Mouse (Mus musculus) heart, embryonic 13.5 days (tissue): ENCODE data around the gene Ndufv3. TPM values are rescaled to one million over a fixed set of nuclear protein-coding genes. Genes with fewer than 3 reads are reported as not detected.

Experiments used
- ATAC-seq: fragments of 200-750 bp; cut with Nextera tagmentation; 2 replicates; pipeline ENCODE4 v1.8.0; 2017; ENCODE audit warnings: moderate TSS enrichment; ENCODE audit not compliant: insufficient number of reproducible peaks, low FRiP score, low TSS enrichment; ENCODE audit errors: extremely low read depth
- H3K27ac ChIP-seq: fragments of 300-500 bp; sonication (generic); replicated peaks from 2 replicates; pipeline ENCODE4 v1.5.1; 2015; ENCODE audit warnings: moderate library complexity, mild to moderate bottlenecking, inconsistent platforms
- H3K27me3 ChIP-seq: fragments of 300-500 bp; sonication (generic); replicated peaks from 2 replicates; pipeline ENCODE4 v1.6.1; 2015; ENCODE audit warnings: mild to moderate bottlenecking, inconsistent platforms
- H3K36me3 ChIP-seq: fragments of 300-500 bp; sonication (generic); 2 replicates; pipeline ENCODE4 v1.6.1; 2015; ENCODE audit warnings: mild to moderate bottlenecking, inconsistent platforms
- H3K4me1 ChIP-seq: fragments of 300-500 bp; sonication (generic); 2 replicates; pipeline ENCODE4 v1.6.1; 2015; ENCODE audit warnings: inconsistent platforms
- H3K4me2 ChIP-seq: fragments of 300-500 bp; sonication (generic); 2 replicates; pipeline ENCODE4 v1.6.1; 2015; ENCODE audit warnings: inconsistent platforms, mild to moderate bottlenecking, moderate library complexity
- H3K4me3 ChIP-seq: fragments of 300-500 bp; sonication (generic); 2 replicates; pipeline ENCODE4 v1.5.1; 2015; ENCODE audit warnings: moderate library complexity, mild to moderate bottlenecking, inconsistent platforms
- H3K9ac ChIP-seq: fragments of 300-500 bp; sonication (generic); 2 replicates; pipeline ENCODE4 v1.6.1; 2015; ENCODE audit warnings: inconsistent platforms, mild to moderate bottlenecking, moderate library complexity
- H3K9me3 ChIP-seq: fragments of 300-500 bp; sonication (generic); 2 replicates; pipeline ENCODE4 v1.6.1; 2016; ENCODE audit warnings: inconsistent platforms
- WGBS: fragments of 180-500 bp; shearing (Covaris S2); methylation state at CpG from one replicate; pipeline ENCODE4 v1.1.7; 2015; ENCODE audit warnings: mixed read lengths; 5-methylcytosine and 5-hydroxymethylcytosine counted together
- polyA plus RNA-seq: library from polyadenylated mRNA; unstranded; fragments of >200 nt; fragmentation: Nextera tagmentation; extraction: Ambion mirVana; gene quantifications from 2 replicates; pipeline ENCODE4 v1.2.1, GENCODE M21; 2015

The Ndufv3 gene
- polyA plus RNA-seq, 1 experiment from 2014 or later = 523 TPM

DNA sequence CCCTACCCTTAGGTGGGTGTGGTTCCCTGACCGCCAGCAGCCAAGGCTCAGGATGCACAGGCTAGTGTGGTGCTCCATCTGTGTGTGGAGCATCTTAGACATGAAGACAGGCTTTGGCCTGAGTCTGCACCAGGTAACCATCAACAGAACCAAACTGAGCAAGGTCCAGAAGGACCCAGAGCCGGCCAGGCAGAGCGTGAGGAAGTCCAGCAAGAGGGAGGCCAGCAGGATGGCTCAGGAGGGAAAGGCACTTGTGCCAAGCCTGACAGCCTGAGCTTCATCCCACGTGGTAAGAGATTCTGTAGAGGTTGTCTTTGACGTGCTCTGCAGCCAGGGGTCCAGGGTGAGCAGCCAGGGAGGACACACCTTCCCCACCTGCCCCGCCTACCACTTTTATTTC is 22.2 kb upstream of the Ndufv3 start:
- H3K4me2 ChIP-seq = no peak overlapping the region
- no peak overlapping the region for H3K9ac ChIP-seq
- no peaks in the 10 kb centered on the region for H3K4me1 ChIP-seq
- no peaks in the 10 kb centered on the region for H3K27me3 ChIP-seq
- H3K36me3 ChIP-seq = peaks cover 78% of the 10 kb centered on the region
- H3K4me3 ChIP-seq = no peak overlapping the region
- no peaks in the 10 kb centered on the region for H3K9me3 ChIP-seq
- WGBS = 88% methylated on average over 6 of the region's 6 CpGs
- ATAC-seq = no peak
- no peak overlapping the region for H3K27ac ChIP-seq

GRCm38 (mm10) chr17:31499725-31500124 is 20.2 kb upstream of the Ndufv3 start:
- Histone ChIP-seq H3K4me3 (no peak overlapping the region), H3K4me1 (peaks cover 3% of the 10 kb centered on the region), H3K36me3 (peaks cover 97% of the 10 kb centered on the region), H3K27me3 (no peaks in the 10 kb centered on the region), H3K9ac (no peak overlapping the region), H3K4me2 (no peak overlapping the region), H3K9me3 (no peaks in the 10 kb centered on the region), H3K27ac (no peak overlapping the region)
- 92% methylated on average over 12 of the region's 12 CpGs for WGBS
- ATAC-seq = no peak

- Histone ChIP-seq H3K36me3 (peaks cover 98% of the 10 kb centered on the region), H3K9me3 (no peaks in the 10 kb centered on the region), H3K9ac (no peak overlapping the region), H3K27ac (no peak overlapping the region), H3K4me3 (no peak overlapping the region), H3K27me3 (no peaks in the 10 kb centered on the region), H3K4me1 (peaks cover 6% of the 10 kb centered on the region), H3K4me2 (no peak overlapping the region)
- ATAC-seq = no peak
- WGBS = 88% methylated on average over 8 of the region's 8 CpGs
Measured at GRCm38 (mm10) chr17:31500416-31500815, 19.5 kb upstream of the Ndufv3 start.

DNA sequence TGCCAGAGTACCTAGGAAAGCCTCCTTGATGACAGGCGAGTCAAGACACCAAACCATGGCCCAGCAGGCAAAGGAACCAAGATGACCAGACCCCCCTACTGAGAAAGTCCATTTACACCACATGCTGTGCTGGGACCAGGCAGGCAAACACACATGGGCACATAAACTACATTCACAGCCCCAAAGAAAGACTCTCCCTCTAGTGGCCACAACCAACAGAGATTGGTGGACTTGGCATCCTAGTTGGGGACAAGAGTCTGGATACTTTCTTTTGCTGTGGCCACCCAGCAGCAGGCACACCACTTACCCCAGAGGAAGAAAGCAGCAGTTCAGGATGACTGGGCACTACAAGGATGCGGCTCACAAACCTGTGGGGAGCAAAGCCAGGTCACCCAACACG is 19.0 kb upstream of the Ndufv3 start:
- Histone ChIP-seq H3K36me3 (peaks cover 98% of the 10 kb centered on the region), H3K27me3 (no peaks in the 10 kb centered on the region)
- WGBS = 87% methylated on average over 3 of the region's 3 CpGs

GRCm38 (mm10) chr17:31502261-31502927 is 17.5 kb upstream of the Ndufv3 start:
- no peaks in the 10 kb centered on the region for H3K27me3 ChIP-seq
- peaks cover 98% of the 10 kb centered on the region for H3K36me3 ChIP-seq
- no peak overlapping the region for H3K9ac ChIP-seq
- H3K4me1 ChIP-seq = peaks cover 6% of the 10 kb centered on the region
- no peak for ATAC-seq
- no peak overlapping the region for H3K4me3 ChIP-seq
- no peak overlapping the region for H3K27ac ChIP-seq
- no peaks in the 10 kb centered on the region for H3K9me3 ChIP-seq
- 75% methylated on average over 12 of the region's 12 CpGs for WGBS
- H3K4me2 ChIP-seq = no peak overlapping the region

More for the DNA sequence above, 19.0 kb upstream of the Ndufv3 start:
- no peak for ATAC-seq
- Histone ChIP-seq H3K4me3 (no peak overlapping the region), H3K27ac (no peak overlapping the region), H3K9me3 (no peaks in the 10 kb centered on the region), H3K9ac (no peak overlapping the region), H3K4me1 (peaks cover 6% of the 10 kb centered on the region), H3K4me2 (no peak overlapping the region)

DNA sequence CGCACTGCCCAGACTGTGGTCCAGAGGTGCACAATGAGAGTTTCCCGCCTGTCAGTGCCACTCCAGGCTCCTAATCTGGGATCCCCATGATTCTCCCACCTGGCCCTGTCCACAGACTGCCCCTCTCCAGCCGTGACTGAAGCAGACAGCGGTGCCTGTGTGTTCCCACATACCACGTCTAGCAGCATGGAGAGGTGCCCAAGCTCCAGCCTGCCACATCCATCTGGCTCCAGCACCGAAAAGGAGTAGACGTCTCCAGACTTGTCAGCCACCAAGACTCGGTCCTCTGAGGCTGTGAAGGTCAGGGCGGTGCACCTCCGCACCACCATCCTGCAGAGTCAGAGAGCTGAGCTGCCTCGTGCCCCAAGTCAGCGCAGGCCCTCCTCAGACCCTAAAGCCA is 16.6 kb upstream of the Ndufv3 start:
- H3K4me3 ChIP-seq = no peak overlapping the region
- 91% methylated on average over 12 of the region's 12 CpGs for WGBS
- H3K27me3 ChIP-seq = no peaks in the 10 kb centered on the region
- H3K4me2 ChIP-seq = no peak overlapping the region
- peaks cover 6% of the 10 kb centered on the region for H3K4me1 ChIP-seq
- H3K9ac ChIP-seq = no peak overlapping the region
- H3K36me3 ChIP-seq = peaks cover 98% of the 10 kb centered on the region
- ATAC-seq = no peak
- no peak overlapping the region for H3K27ac ChIP-seq
- H3K9me3 ChIP-seq = no peaks in the 10 kb centered on the region

GRCm38 (mm10) chr17:31503936-31504335 is 16.0 kb upstream of the Ndufv3 start:
- H3K9me3 ChIP-seq = no peaks in the 10 kb centered on the region
- peaks cover 98% of the 10 kb centered on the region for H3K36me3 ChIP-seq
- no peak overlapping the region for H3K4me3 ChIP-seq
- WGBS = 88% methylated on average over 2 of the region's 2 CpGs
- H3K4me2 ChIP-seq = no peak overlapping the region
- H3K27ac ChIP-seq = no peak overlapping the region
- no peak overlapping the region for H3K9ac ChIP-seq
- H3K4me1 ChIP-seq = peaks cover 6% of the 10 kb centered on the region
- H3K27me3 ChIP-seq = no peaks in the 10 kb centered on the region
- no peak for ATAC-seq

GRCm38 (mm10) chr17:31505013-31505412 is 14.9 kb upstream of the Ndufv3 start:
- H3K27ac ChIP-seq = no peak overlapping the region
- no peak overlapping the region for H3K4me2 ChIP-seq
- peaks cover 98% of the 10 kb centered on the region for H3K36me3 ChIP-seq
- WGBS = 85% methylated on average over 5 of the region's 5 CpGs
- H3K4me1 ChIP-seq = peaks cover 6% of the 10 kb centered on the region
- no peak for ATAC-seq
- no peaks in the 10 kb centered on the region for H3K27me3 ChIP-seq
- 0 out of 2 replicates have a peak overlapping the region, but pooled peaks have one; percentile 28 for H3K9ac ChIP-seq
- no peaks in the 10 kb centered on the region for H3K9me3 ChIP-seq
- H3K4me3 ChIP-seq = no peak overlapping the region

- Histone ChIP-seq H3K36me3 (peaks cover 91% of the 10 kb centered on the region), H3K4me3 (no peak overlapping the region), H3K4me2 (no peak overlapping the region), H3K27me3 (no peaks in the 10 kb centered on the region), H3K4me1 (peaks cover 12% of the 10 kb centered on the region), H3K9ac (no peak overlapping the region), H3K27ac (no peak overlapping the region), H3K9me3 (no peaks in the 10 kb centered on the region)
- ATAC-seq = no peak
- WGBS = 85% methylated on average over 7 of the region's 7 CpGs
Measured at GRCm38 (mm10) chr17:31506282-31506681, 13.6 kb upstream of the Ndufv3 start.

DNA sequence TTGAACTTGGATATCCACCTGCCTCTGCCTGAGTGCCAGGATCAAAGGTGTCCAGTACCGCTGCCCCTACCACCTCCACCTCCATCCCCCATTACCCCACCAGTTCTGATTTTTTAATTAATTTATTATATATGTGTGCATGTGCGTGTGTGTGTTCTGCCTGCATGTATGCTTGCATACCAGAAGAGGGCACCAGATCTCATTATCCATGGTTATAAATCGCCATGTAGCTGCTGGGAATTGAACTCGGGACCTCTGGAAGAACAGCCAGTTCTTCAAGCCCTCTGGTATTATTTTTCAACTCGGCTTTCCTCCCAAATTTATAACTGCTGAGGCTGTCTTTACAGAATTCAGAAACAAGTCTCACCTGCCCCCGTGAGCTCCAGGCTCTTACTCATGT is 9.0 kb upstream of the Ndufv3 start:
- Histone ChIP-seq H3K27me3 (no peaks in the 10 kb centered on the region), H3K4me3 (peak overlapping the region; percentile 92), H3K9ac (peak overlapping the region; percentile 91; the same call in 1 of the 2 replicates), H3K4me2 (peak overlapping the region; percentile 84), H3K27ac (no peak overlapping the region), H3K9me3 (no peaks in the 10 kb centered on the region), H3K4me1 (peaks cover 15% of the 10 kb centered on the region), H3K36me3 (peaks cover 46% of the 10 kb centered on the region)
- ATAC-seq = no peak
- 91% methylated on average over 6 of the region's 6 CpGs for WGBS

- peak overlapping the region; percentile 91 for H3K9ac ChIP-seq
- H3K27me3 ChIP-seq = no peaks in the 10 kb centered on the region
- H3K9me3 ChIP-seq = no peaks in the 10 kb centered on the region
- peak; percentile 75 for ATAC-seq
- H3K4me3 ChIP-seq = peak overlapping the region; percentile 92
- peak overlapping the region; percentile 87 for H3K27ac ChIP-seq
- peak overlapping the region; percentile 84 for H3K4me2 ChIP-seq
- H3K4me1 ChIP-seq = peaks cover 15% of the 10 kb centered on the region
- H3K36me3 ChIP-seq = peaks cover 36% of the 10 kb centered on the region
- WGBS = under 1% methylated on average over 56 of the region's 56 CpGs
Measured at GRCm38 (mm10) chr17:31511792-31512495, 8.0 kb upstream of the Ndufv3 start.

DNA sequence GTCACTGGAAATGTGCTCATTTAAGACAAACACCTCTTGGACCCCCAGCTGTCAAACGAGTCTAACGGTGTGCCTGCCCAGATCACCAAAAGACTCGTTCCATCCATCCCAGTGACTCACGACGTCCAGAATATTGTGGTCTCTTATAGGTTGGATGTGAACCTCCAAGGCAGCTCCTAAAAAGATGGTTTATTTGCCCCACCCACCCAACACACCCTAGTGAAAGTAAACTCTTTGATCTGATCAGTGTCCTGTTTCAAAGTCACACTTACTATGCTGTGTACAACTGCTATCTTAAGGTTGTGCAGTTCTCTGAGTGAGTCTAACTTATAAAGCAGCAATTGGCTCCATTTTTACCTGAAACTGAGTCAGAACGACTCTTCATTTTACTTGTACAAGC is 7.3 kb upstream of the Ndufv3 start:
- H3K36me3 ChIP-seq = peaks cover 29% of the 10 kb centered on the region
- no peaks in the 10 kb centered on the region for H3K27me3 ChIP-seq
- no peaks in the 10 kb centered on the region for H3K9me3 ChIP-seq
- peak overlapping the region; percentile 91 for H3K9ac ChIP-seq
- H3K27ac ChIP-seq = peak overlapping the region; percentile 87
- no peak for ATAC-seq
- WGBS = 19% methylated on average over 6 of the region's 6 CpGs
- peak overlapping the region; percentile 84 for H3K4me2 ChIP-seq
- H3K4me3 ChIP-seq = peak overlapping the region; percentile 92
- H3K4me1 ChIP-seq = peaks cover 15% of the 10 kb centered on the region
